Mouse (Mus musculus) megakaryocyte, embryonic 14.5 days (primary cell): ENCODE results near the gene Scube3.

ENCODE experiments used
- FLI1 ChIP-seq: IDR thresholded peaks from 2 replicates; pipeline ENCODE4 v1.6.1; 2012; ENCODE audit warnings: low read length, inconsistent platforms, mixed read lengths
- GATA1 ChIP-seq: IDR thresholded peaks from 3 replicates; pipeline ENCODE4 v1.6.1; 2012; ENCODE audit warnings: mixed read lengths, low read length, inconsistent platforms, borderline replicate concordance

DNA sequence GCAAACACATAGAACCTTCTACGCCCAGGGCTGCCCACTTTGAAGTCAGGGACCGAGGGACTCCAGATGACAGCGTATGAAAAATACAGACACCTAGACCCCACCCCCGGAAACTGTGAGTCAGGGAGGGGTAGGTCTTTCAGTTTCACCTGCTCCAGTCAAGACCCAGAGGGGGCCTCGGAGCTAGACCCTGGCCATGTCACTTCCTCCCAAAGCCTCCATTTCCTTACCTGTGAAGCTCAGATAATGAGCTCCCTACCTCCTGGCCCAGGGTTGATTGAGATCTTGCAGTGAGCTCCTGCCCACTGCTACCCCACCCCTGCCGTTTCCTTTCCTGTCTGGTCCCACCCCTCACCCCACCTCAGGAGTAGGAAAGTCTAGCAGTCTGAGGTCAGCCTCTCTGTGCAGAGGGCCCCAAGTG lies 70.0 kb downstream of the Scube3 start:
- TF ChIP-seq GATA1 (no peak), FLI1 (no peak)
